Mouse (Mus musculus) heart, postnatal 0 days (tissue): ENCODE measurements around the gene Msrb1. TPM values are rescaled to one million over a fixed set of nuclear protein-coding genes. Genes with fewer than 3 reads are reported as not detected.
"Not testable (repeated sequence)": the region's sequence is repeated elsewhere in the genome, so short reads cannot be mapped to it uniquely, and the experiment has no call there.

Source experiments
- ATAC-seq: fragments of 200-750 bp; cut with Nextera tagmentation; 2 replicates; pipeline ENCODE4 v1.8.0; 2017; ENCODE audit warnings: low read depth, moderate number of reproducible peaks, moderate library complexity; ENCODE audit not compliant: insufficient read depth
- DNase-seq: peaks from one replicate; pipeline ENCODE4 v3.0.0-alpha.2; 2016; ENCODE audit warnings: low spot score
- H3K27ac ChIP-seq: fragments of 300-500 bp; sonication (generic); 2 replicates; pipeline ENCODE4 v1.5.1; 2014; ENCODE audit warnings: low read depth, mild to moderate bottlenecking
- H3K27me3 ChIP-seq: fragments of 300-500 bp; sonication (generic); 2 replicates; pipeline ENCODE4 v1.6.1; 2014; ENCODE audit warnings: low read length, mixed read lengths; ENCODE audit not compliant: control insufficient read depth, insufficient read depth
- H3K36me3 ChIP-seq: fragments of 300-500 bp; sonication (generic); replicated peaks from 2 replicates; pipeline ENCODE4 v1.6.1; 2014; ENCODE audit warnings: low read length, mixed read lengths; ENCODE audit not compliant: control insufficient read depth, insufficient read depth
- H3K4me1 ChIP-seq: fragments of 300-500 bp; sonication (generic); 2 replicates; pipeline ENCODE4 v1.6.1; 2014; ENCODE audit warnings: antibody characterized with exemption; ENCODE audit not compliant: control insufficient read depth, insufficient read depth
- H3K4me2 ChIP-seq: fragments of 300-500 bp; sonication (generic); 2 replicates; pipeline ENCODE4 v1.6.1; 2014; ENCODE audit warnings: low read depth, mild to moderate bottlenecking, low read length, moderate library complexity
- H3K4me3 ChIP-seq: fragments of 300-500 bp; sonication (generic); 2 replicates; pipeline ENCODE4 v1.5.1; 2014; ENCODE audit warnings: low read depth, low read length
- H3K9ac ChIP-seq: fragments of 300-500 bp; sonication (generic); replicated peaks from 2 replicates; pipeline ENCODE4 v1.6.1; 2014; ENCODE audit warnings: low read depth, low read length, mixed read lengths
- H3K9me3 ChIP-seq: fragments of 300-500 bp; sonication (generic); replicated peaks from 2 replicates; pipeline ENCODE4 v1.6.1; 2016; ENCODE audit warnings: low read length; ENCODE audit not compliant: control insufficient read depth
- CTCF ChIP-seq: IDR thresholded peaks from 2 replicates; pipeline ENCODE4 v1.5.1; 2016; ENCODE audit warnings: antibody characterized with exemption, control low read depth, low read depth
- EP300 ChIP-seq: IDR thresholded peaks from 2 replicates; pipeline ENCODE4 v1.6.1; 2016; ENCODE audit warnings: antibody characterized with exemption, low read depth
- WGBS: fragments of 180-500 bp; shearing (Covaris S2); extraction: QIAGEN DNeasy Blood & Tissue Kit; methylation state at CpG from one replicate; pipeline ENCODE4 v1.1.7; 2014; 5-methylcytosine and 5-hydroxymethylcytosine counted together
- polyA plus RNA-seq: library from polyadenylated mRNA; unstranded; fragments of >200 nt; fragmentation: Nextera tagmentation; extraction: Ambion mirVana; gene quantifications from 2 replicates; pipeline ENCODE4 v1.2.1, GENCODE M21; 2015
- total RNA-seq: library from RNA; depleted of rRNA; stranded (reverse); fragments of >200 nt; gene quantifications from 2 replicates; pipeline ENCODE4 v1.2.3, GENCODE M21; 2014; ENCODE audit warnings: low replicate concordance

Msrb1 gene
- total and polyA plus RNA-seq, 2 experiments from 2014 or later, result 28.5 to 55.7 TPM

DNA sequence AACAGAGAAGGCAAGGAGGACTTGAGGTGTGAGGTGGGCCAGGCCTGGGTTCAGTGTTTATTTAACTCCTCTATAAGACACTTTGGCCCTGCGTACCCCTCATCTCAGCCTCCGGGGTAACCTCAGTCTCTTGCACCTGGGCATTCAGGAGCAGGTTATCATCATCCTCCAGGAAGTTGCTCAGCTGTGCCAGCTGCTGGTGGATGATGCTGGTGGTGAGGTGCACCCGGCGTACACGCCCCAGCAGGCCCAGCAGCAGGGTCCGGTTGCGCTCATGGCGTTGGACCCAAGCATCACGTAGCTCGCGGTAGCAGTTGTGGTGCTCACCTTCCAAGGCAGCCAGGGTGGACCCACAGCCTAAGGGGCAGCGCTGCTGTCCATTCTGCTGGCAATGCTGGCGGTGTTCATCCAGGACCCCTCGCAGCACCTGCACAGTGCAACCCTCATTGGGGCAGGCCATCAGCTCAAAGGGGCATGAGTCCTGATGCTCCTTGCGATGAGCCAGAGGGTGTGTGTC lies 20.2 kb upstream of the Msrb1 start:
- H3K27ac ChIP-seq, result no peak overlapping the region
- no peak overlapping the region for H3K4me2 ChIP-seq
- TF ChIP-seq EP300 (no peak), CTCF (no peak)
- H3K9me3 ChIP-seq, result no peaks in the 10 kb centered on the region
- WGBS, result 95% methylated on average over 15 of the region's 15 CpGs
- no peak for ATAC-seq
- no peak overlapping the region for H3K9ac ChIP-seq
- DNase-seq, result no peak
- peaks cover 2% of the 10 kb centered on the region for H3K36me3 ChIP-seq
- H3K27me3 ChIP-seq, result no peaks in the 10 kb centered on the region
- no peak overlapping the region for H3K4me3 ChIP-seq
- peaks cover 2% of the 10 kb centered on the region; the same call in 1 of the 2 replicates for H3K4me1 ChIP-seq

DNA sequence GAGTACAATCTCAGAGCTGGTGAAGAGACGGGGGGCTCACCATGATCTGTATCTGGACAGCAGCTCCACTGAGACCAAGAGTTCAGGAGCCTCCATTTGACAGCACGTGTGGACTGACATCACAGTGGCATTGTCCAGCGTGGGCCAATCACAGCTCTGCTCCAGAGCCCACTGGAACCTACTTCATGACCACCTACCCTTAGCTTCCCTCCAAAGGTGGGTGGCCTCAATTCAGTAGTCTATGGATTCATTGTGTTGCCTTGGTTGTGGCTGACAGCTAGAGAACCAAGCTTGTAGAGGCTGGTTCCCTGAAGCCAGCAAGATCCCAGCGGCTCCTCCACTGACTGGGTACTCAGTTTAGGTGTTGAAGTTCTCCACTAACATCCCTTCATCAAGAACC lies 18.5 kb upstream of the Msrb1 start, which contains the start of the genes Rnf151 and Rps2:
Gene Rnf151 (minus strand): TSS at position 121 of the 400 bp plus-strand sequence.
Gene Rps2 (plus strand): TSS at position 174 of the 400 bp plus-strand sequence.
- DNase-seq (no peak), ATAC-seq (no peak)
- no peaks in the 10 kb centered on the region for H3K9me3 ChIP-seq
- no peak within 1 kb of the TSS for H3K9ac ChIP-seq
- H3K27me3 ChIP-seq, result no peaks in the 10 kb centered on the region
- 75% methylated on average over 4 of the region's 4 CpGs for WGBS
- peaks cover 19% of the 10 kb centered on the region; the same call in 1 of the 2 replicates for H3K4me1 ChIP-seq
- peak within 1 kb of the TSS; percentile 79; the same call in 1 of the 2 replicates for H3K4me3 ChIP-seq
- H3K27ac ChIP-seq, result no peak within 1 kb of the TSS
- TF ChIP-seq EP300 (no peak), CTCF (no peak)
- H3K4me2 ChIP-seq, result peak within 1 kb of the TSS; percentile 63
- H3K36me3 ChIP-seq, result peaks cover 16% of the 10 kb centered on the region

DNA sequence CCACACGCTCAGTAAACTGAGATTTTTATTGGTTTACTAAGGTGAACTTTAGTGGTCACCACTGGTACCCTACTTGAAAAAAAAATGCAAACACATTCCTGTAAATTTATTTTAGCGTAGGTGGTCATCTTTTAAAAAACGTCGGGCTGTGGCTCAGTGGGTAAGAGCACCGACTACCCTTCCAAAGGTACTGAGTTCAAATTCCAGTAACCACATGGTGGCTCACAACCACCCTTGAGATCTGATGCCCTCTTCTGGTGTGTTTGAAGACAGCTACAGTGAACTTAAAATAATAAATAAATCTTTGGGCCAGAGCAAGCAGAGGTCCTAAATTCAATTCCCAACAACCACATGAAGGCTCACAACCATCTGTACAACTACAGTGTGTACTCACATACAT lies 17.5 kb upstream of the Msrb1 start:
- Histone ChIP-seq H3K4me1 (peaks cover 20% of the 10 kb centered on the region; the same call in 1 of the 2 replicates), H3K27ac (peak overlapping the region; percentile 84; the same call in 1 of the 2 replicates), H3K4me3 (peak overlapping the region; percentile 79), H3K36me3 (peaks cover 16% of the 10 kb centered on the region), H3K4me2 (peak overlapping the region; percentile 63), H3K9ac (peak overlapping the region; percentile 83; the same call in 1 of the 2 replicates)
- WGBS, result 70% methylated on average over 5 of the region's 5 CpGs
- not testable (repeated sequence) for H3K27me3 ChIP-seq, H3K9me3 ChIP-seq, ATAC-seq, DNase-seq

DNA sequence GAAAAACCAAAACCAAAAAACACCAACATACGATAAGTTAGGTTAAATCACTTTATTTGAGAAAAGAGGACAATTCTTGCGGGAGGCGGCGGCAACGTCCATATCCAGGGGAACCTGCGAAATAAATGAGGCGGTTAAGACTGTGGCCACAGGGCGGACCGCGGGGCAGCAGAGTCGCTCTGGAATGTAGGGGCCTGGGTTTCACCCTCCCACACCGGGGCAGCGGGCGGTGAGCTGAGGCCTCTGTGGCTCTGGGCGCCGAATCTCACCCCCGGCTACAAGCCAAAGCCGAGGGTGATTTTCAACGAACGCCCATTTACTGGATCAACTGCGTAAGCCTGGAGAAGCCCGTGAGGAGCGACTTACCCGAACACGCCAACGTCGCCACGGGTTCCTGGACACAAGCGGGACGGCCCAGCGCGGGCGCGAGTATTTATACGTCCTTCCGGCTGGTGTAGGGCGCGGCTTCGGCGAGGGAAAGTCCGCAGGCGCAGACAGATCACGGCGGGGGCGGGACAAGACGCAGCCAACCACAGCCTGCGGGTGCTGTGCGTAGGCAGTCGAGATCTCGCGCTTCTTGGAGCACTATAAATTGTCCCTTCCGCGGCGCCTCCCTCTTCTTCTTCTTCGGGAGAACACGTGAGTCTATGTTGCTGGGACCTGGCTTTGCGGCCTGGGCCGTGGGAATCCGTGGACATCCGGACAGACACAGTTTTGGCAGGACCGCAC lies 16.8 kb upstream of the Msrb1 start:
- Histone ChIP-seq H3K27ac (peak overlapping the region; percentile 92), H3K9ac (peak overlapping the region; percentile 83), H3K27me3 (no peaks in the 10 kb centered on the region), H3K4me3 (peak overlapping the region; percentile 79), H3K9me3 (no peaks in the 10 kb centered on the region), H3K4me2 (peak overlapping the region; percentile 63), H3K36me3 (peaks cover 16% of the 10 kb centered on the region), H3K4me1 (peaks cover 20% of the 10 kb centered on the region; the same call in 1 of the 2 replicates)
- ATAC-seq (peak; percentile 95), DNase-seq (peak; percentile 99)
- TF ChIP-seq CTCF (peak; percentile 5; the same call in 1 of the 2 replicates), EP300 (peak; percentile 87; the same call in 1 of the 2 replicates)
- under 1% methylated on average over 61 of the region's 61 CpGs for WGBS

DNA sequence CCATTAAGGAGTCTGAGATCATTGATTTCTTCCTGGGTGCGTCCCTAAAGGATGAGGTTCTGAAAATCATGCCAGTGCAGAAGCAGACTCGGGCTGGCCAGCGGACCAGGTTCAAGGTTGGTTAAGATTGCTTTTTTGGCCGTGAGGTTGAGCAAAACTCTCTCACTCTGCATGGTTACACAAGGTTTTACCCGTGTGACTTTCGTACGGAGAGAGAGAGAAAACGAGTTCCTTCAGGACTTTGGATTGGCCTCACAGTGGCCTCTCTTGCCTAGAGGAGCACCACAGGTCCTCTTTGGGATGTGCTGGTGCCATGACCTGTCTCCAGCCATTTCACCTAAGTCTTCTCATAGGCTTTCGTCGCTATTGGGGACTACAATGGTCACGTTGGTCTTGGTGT lies 15.8 kb upstream of the Msrb1 start:
- H3K27me3 ChIP-seq, DNase-seq, H3K9me3 ChIP-seq, ATAC-seq: not testable (repeated sequence)
- peaks cover 16% of the 10 kb centered on the region for H3K36me3 ChIP-seq
- H3K27ac ChIP-seq, result peak overlapping the region; percentile 92
- peak overlapping the region; percentile 83 for H3K9ac ChIP-seq
- peak overlapping the region; percentile 63 for H3K4me2 ChIP-seq
- peaks cover 20% of the 10 kb centered on the region; the same call in 1 of the 2 replicates for H3K4me1 ChIP-seq
- peak overlapping the region; percentile 79 for H3K4me3 ChIP-seq
- 3% methylated on average over 10 of the region's 11 CpGs for WGBS

DNA sequence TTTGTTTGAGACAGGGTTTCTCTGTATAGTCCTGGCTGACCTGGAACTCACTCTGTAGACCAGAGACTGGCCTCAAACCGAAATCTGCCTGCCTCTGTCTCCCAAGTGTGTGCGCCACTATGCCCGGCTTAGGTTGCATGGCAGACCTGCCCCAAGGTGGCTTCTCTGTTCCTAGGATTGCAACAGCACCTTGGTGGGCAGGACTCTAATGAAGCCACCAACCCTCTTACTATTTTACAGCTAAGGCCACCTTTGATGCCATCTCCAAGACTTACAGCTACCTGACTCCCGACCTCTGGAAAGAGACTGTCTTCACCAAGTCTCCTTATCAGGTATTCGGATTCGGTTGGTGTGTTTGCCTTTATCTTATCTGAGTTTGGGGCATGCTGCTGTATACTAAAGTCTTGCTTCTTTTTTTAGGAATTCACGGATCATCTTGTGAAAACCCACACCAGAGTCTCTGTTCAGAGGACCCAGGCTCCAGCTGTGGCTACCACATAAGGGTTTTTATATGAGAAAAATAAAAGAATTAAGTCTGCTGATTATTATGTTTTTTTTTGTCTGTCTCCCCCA lies 15.0 kb upstream of the Msrb1 start:
- Histone ChIP-seq H3K36me3 (peaks cover 16% of the 10 kb centered on the region), H3K9ac (peak overlapping the region; percentile 59; the same call in 1 of the 2 replicates), H3K4me2 (peak overlapping the region; percentile 63), H3K4me1 (peaks cover 20% of the 10 kb centered on the region; the same call in 1 of the 2 replicates), H3K4me3 (peak overlapping the region; percentile 79)
- H3K27me3 ChIP-seq, H3K27ac ChIP-seq, H3K9me3 ChIP-seq, ATAC-seq, DNase-seq: not testable (repeated sequence)
- WGBS, result 24% methylated on average over 7 of the region's 7 CpGs
